In genomic region chr8:117386142-117386541, GRCm38 (mm10) we compare ENCODE assay signal across 9 mouse cellular contexts.
A peak's percentile ranks its signal among the peaks of the same experiment; 100 is the strongest.
DNase-seq lines count a peak whose midpoint lies in the region; ATAC-seq and TF ChIP-seq lines count a peak whose summit lies in the region.
"Had no signal": no experiment of that assay in that cellular context is flagged by ENCODE, and none has a peak within 500 bp of the region (broad histone marks: within the 10 kb centered on the region; RNA-seq: fewer than 3 reads in every experiment).

No protein-coding gene starts in this region.

- H3K27me3 ChIP-seq in ES-Bruce4 (ENCODE audit: control insufficient read depth, insufficient read depth, low read length, poor library complexity, severe bottlenecking) = no peaks in the 10 kb centered on the region
- H3K27me3 ChIP-seq in midbrain, embryonic 16.5 days (ENCODE audit: control insufficient read depth, insufficient read depth, low read depth, low read length) = no peaks in the 10 kb centered on the region

- peaks cover 7% of the 10 kb centered on the region for H3K9me3 ChIP-seq in ES-Bruce4 (replicated peaks; ENCODE audit: control insufficient read depth, insufficient read depth, low read length, poor library complexity, severe bottlenecking)
- no peaks in the 10 kb centered on the region for H3K9me3 ChIP-seq in midbrain, embryonic 16.5 days (replicated peaks; ENCODE audit: control insufficient read depth, low read length, poor library complexity, severe bottlenecking)

- DNase-seq in adrenal gland, postnatal 36 days = peak; percentile 43 to 70
- no peak for DNase-seq in adrenal gland, adult 2 months
- DNase-seq in layer of hippocampus, adult 11-12 months (ENCODE audit: low spot score) = peak; percentile 47
- no peak for DNase-seq in layer of hippocampus, postnatal 14 days (ENCODE audit: low spot score in 2 of 2)
- peak; percentile 55 for DNase-seq in lung, postnatal 14 days
- no peak for DNase-seq in c-Kit-positive CD71-positive TER-119-positive erythroid progenitor cells, embryonic 14.5 days (ENCODE audit: low spot score)

- no peak overlapping the region for H3K9ac ChIP-seq in ES-Bruce4 (ENCODE audit: low read depth, poor library complexity, severe bottlenecking)
- H3K9ac ChIP-seq in midbrain, embryonic 16.5 days (ENCODE audit: low read depth, low read length) = no peak overlapping the region

- no peak for ATAC-seq in midbrain, embryonic 16.5 days

- no peak overlapping the region for H3K27ac ChIP-seq in ES-Bruce4 (ENCODE audit: insufficient read depth, low read length)
- no peak overlapping the region for H3K27ac ChIP-seq in midbrain, embryonic 16.5 days (ENCODE audit: low read length)
- H3K27ac ChIP-seq: hindbrain, embryonic 10.5 days had no signal

- no peak for TF ChIP-seq EP300 in ES-Bruce4 (IDR thresholded peaks at IDR 0.05; ENCODE audit: insufficient read depth, low read depth, low read length)

- no peak for TF ChIP-seq POLR2A in ES-Bruce4 (IDR thresholded peaks at IDR 0.05; ENCODE audit: insufficient read depth, low read length)

- peaks cover 1% of the 10 kb centered on the region for H3K4me1 ChIP-seq in ES-Bruce4 (ENCODE audit: control insufficient read depth, insufficient read depth, low read length)
- 0 out of 2 replicates have a peak, but pooled peaks cover 6% of the 10 kb centered on the region for H3K4me1 ChIP-seq in midbrain, embryonic 16.5 days (ENCODE audit: control insufficient read depth, insufficient read depth, low read length)

- no peak overlapping the region for H3K4me2 ChIP-seq in midbrain, embryonic 16.5 days (ENCODE audit: low read length)

- 72% methylated on average over 2 of the region's 2 CpGs for WGBS in midbrain, embryonic 16.5 days

- H3K4me3 ChIP-seq in ES-Bruce4 (ENCODE audit: low read depth, low read length) = no peak overlapping the region
- no peak overlapping the region for H3K4me3 ChIP-seq in midbrain, embryonic 16.5 days (ENCODE audit: low read depth, low read length)
- H3K4me3 ChIP-seq: hindbrain, embryonic 10.5 days had no signal

- peak; percentile 51 for TF ChIP-seq CTCF in ES-Bruce4 (IDR thresholded peaks at IDR 0.05; ENCODE audit: low read depth, low read length)

- peaks cover 8% of the 10 kb centered on the region for H3K36me3 ChIP-seq in ES-Bruce4 (ENCODE audit: control insufficient read depth, insufficient read depth, low read length, poor library complexity, severe bottlenecking)
- no peaks in the 10 kb centered on the region for H3K36me3 ChIP-seq in midbrain, embryonic 16.5 days (ENCODE audit: control insufficient read depth, insufficient read depth, low read length)

Comparison
In these comparisons a context has a peak if more than half of its experiments do, and no peak if none do; other contexts are left out.
1. DNase-seq: peak in adrenal gland, postnatal 36 days (2 of 2), layer of hippocampus, adult 11-12 months (single experiment) and lung, postnatal 14 days (single experiment); none in adrenal gland, adult 2 months (single experiment), layer of hippocampus, postnatal 14 days (0 of 2) and c-Kit-positive CD71-positive TER-119-positive erythroid progenitor cells, embryonic 14.5 days (single experiment).